Mouse (Mus musculus): ENCODE measurements around the gene Unc13d. TPM values are rescaled to one million over a fixed set of nuclear protein-coding genes. Genes with fewer than 3 reads are reported as not detected.

Gene Unc13d
- polyA plus RNA-seq, 1 experiment from 2014 or later: 1.5 TPM

- 80% methylated on average over 5 of the region's 5 CpGs for WGBS
- Histone ChIP-seq H3K9me3 (no peaks in the 10 kb centered on the region), H3K4me1 (peaks cover 10% of the 10 kb centered on the region), H3K4me3 (no peak overlapping the region), H3K9ac (no peak overlapping the region), H3K36me3 (peaks cover 92% of the 10 kb centered on the region), H3K4me2 (no peak overlapping the region), H3K27me3 (replicated peaks) (no peaks in the 10 kb centered on the region), H3K27ac (replicated peaks) (no peak overlapping the region)
- no peak for ATAC-seq (ENCODE audit: extremely low read depth, insufficient number of reproducible peaks, low FRiP score, low TSS enrichment)
Observed at GRCm38 (mm10) chr11:116042372-116043138, 35.2 kb downstream of the Unc13d start.

- H3K27ac ChIP-seq (replicated peaks): no peak overlapping the region
- no peaks in the 10 kb centered on the region for H3K27me3 ChIP-seq (replicated peaks)
- no peak overlapping the region for H3K4me2 ChIP-seq
- no peaks in the 10 kb centered on the region for H3K9me3 ChIP-seq
- peaks cover 85% of the 10 kb centered on the region for H3K36me3 ChIP-seq
- H3K9ac ChIP-seq: no peak overlapping the region
- no peak overlapping the region for H3K4me3 ChIP-seq
- H3K4me1 ChIP-seq: peaks cover 10% of the 10 kb centered on the region
- WGBS: 97% methylated on average over 2 of the region's 2 CpGs
- no peak for ATAC-seq (ENCODE audit: extremely low read depth, insufficient number of reproducible peaks, low FRiP score, low TSS enrichment)
Observed at GRCm38 (mm10) chr11:116041833-116042232, 35.9 kb downstream of the Unc13d start.

- Histone ChIP-seq H3K36me3 (peaks cover 78% of the 10 kb centered on the region), H3K4me2 (no peak overlapping the region), H3K9ac (no peak overlapping the region; the same call in 1 of the 2 replicates), H3K27me3 (replicated peaks) (no peaks in the 10 kb centered on the region), H3K9me3 (no peaks in the 10 kb centered on the region), H3K4me3 (no peak overlapping the region), H3K27ac (replicated peaks) (no peak overlapping the region), H3K4me1 (peaks cover 10% of the 10 kb centered on the region)
- 58% methylated on average over 6 of the region's 6 CpGs for WGBS
- ATAC-seq (ENCODE audit: extremely low read depth, insufficient number of reproducible peaks, low FRiP score, low TSS enrichment): no peak
Observed at GRCm38 (mm10) chr11:116040593-116040992, 37.2 kb downstream of the Unc13d start.

- no peak overlapping the region for H3K27ac ChIP-seq (replicated peaks)
- 92% methylated on average over 9 of the region's 9 CpGs for WGBS
- ATAC-seq (ENCODE audit: extremely low read depth, insufficient number of reproducible peaks, low FRiP score, low TSS enrichment): no peak
- no peaks in the 10 kb centered on the region for H3K27me3 ChIP-seq (replicated peaks)
- peaks cover 73% of the 10 kb centered on the region for H3K36me3 ChIP-seq
- no peak overlapping the region for H3K4me3 ChIP-seq
- no peaks in the 10 kb centered on the region for H3K9me3 ChIP-seq
- peaks cover 13% of the 10 kb centered on the region for H3K4me1 ChIP-seq
- no peak overlapping the region for H3K9ac ChIP-seq
- H3K4me2 ChIP-seq: no peak overlapping the region
Observed at GRCm38 (mm10) chr11:116037826-116038225, 39.9 kb downstream of the Unc13d start.

GRCm38 (mm10) chr11:116036671-116037070, 41.1 kb downstream of the Unc13d start:
- H3K27ac ChIP-seq (replicated peaks): no peak overlapping the region
- no peak overlapping the region for H3K4me3 ChIP-seq
- H3K36me3 ChIP-seq: peaks cover 64% of the 10 kb centered on the region
- peaks cover 23% of the 10 kb centered on the region for H3K4me1 ChIP-seq
- ATAC-seq (ENCODE audit: extremely low read depth, insufficient number of reproducible peaks, low FRiP score, low TSS enrichment): no peak
- H3K9ac ChIP-seq: no peak overlapping the region
- no peaks in the 10 kb centered on the region for H3K9me3 ChIP-seq
- 89% methylated on average over 3 of the region's 3 CpGs for WGBS
- no peaks in the 10 kb centered on the region for H3K27me3 ChIP-seq (replicated peaks)
- no peak overlapping the region for H3K4me2 ChIP-seq

GRCm38 (mm10) chr11:116034584-116034983, 43.2 kb downstream of the Unc13d start:
- WGBS: 90% methylated on average over 6 of the region's 6 CpGs
- Histone ChIP-seq H3K27me3 (replicated peaks) (no peaks in the 10 kb centered on the region), H3K9ac (no peak overlapping the region)

GRCm38 (mm10) chr11:116030898-116031845, 46.6 kb downstream of the Unc13d start:
- peaks cover 25% of the 10 kb centered on the region for H3K36me3 ChIP-seq
- peak overlapping the region; percentile 64 for H3K4me3 ChIP-seq
- WGBS: 27% methylated on average over 14 of the region's 14 CpGs
- H3K27me3 ChIP-seq (replicated peaks): no peaks in the 10 kb centered on the region
- peak overlapping the region; percentile 99 for H3K27ac ChIP-seq (replicated peaks)
- no peaks in the 10 kb centered on the region for H3K9me3 ChIP-seq
- peak overlapping the region; percentile 92 for H3K9ac ChIP-seq
- H3K4me2 ChIP-seq: peak overlapping the region; percentile 87
- H3K4me1 ChIP-seq: peaks cover 30% of the 10 kb centered on the region
- ATAC-seq (ENCODE audit: extremely low read depth, insufficient number of reproducible peaks, low FRiP score, low TSS enrichment): no peak

More at GRCm38 (mm10) chr11:116034584-116034983, 43.2 kb downstream of the Unc13d start:
- H3K36me3 ChIP-seq: peaks cover 48% of the 10 kb centered on the region
- no peak overlapping the region for H3K4me3 ChIP-seq
- ATAC-seq (ENCODE audit: extremely low read depth, insufficient number of reproducible peaks, low FRiP score, low TSS enrichment): no peak
- no peaks in the 10 kb centered on the region for H3K9me3 ChIP-seq
- H3K4me2 ChIP-seq: no peak overlapping the region
- H3K4me1 ChIP-seq: peaks cover 23% of the 10 kb centered on the region
- no peak overlapping the region for H3K27ac ChIP-seq (replicated peaks)

- Histone ChIP-seq H3K27me3 (replicated peaks) (no peaks in the 10 kb centered on the region), H3K4me1 (peaks cover 30% of the 10 kb centered on the region), H3K27ac (replicated peaks) (peak within 1 kb of the TSS; percentile 99), H3K36me3 (peaks cover 20% of the 10 kb centered on the region), H3K4me3 (peak within 1 kb of the TSS; percentile 64), H3K9me3 (no peaks in the 10 kb centered on the region), H3K4me2 (peak within 1 kb of the TSS; percentile 87), H3K9ac (peak within 1 kb of the TSS; percentile 92)
- peak; percentile 92 for ATAC-seq (ENCODE audit: extremely low read depth, insufficient number of reproducible peaks, low FRiP score, low TSS enrichment)
- under 1% methylated on average over 65 of the region's 67 CpGs for WGBS
Observed at GRCm38 (mm10) chr11:116030088-116030897, 47.5 kb downstream of the Unc13d start, which contains the start of gene Unk. Gene Unk, plus strand, starts transcription at chr11:116030322.

GRCm38 (mm10) chr11:116029086-116029865, 48.5 kb downstream of the Unc13d start:
- H3K27ac ChIP-seq (replicated peaks): peak overlapping the region; percentile 53
- 66% methylated on average over 6 of the region's 6 CpGs for WGBS
- H3K4me2 ChIP-seq: peak overlapping the region; percentile 87
- H3K36me3 ChIP-seq: peaks cover 13% of the 10 kb centered on the region
- H3K27me3 ChIP-seq (replicated peaks): no peaks in the 10 kb centered on the region
- peak overlapping the region; percentile 75 for H3K9ac ChIP-seq
- no peak for ATAC-seq (ENCODE audit: extremely low read depth, insufficient number of reproducible peaks, low FRiP score, low TSS enrichment)
- peaks cover 30% of the 10 kb centered on the region for H3K4me1 ChIP-seq
- no peaks in the 10 kb centered on the region for H3K9me3 ChIP-seq
- peak overlapping the region; percentile 64 for H3K4me3 ChIP-seq

GRCm38 (mm10) chr11:116028177-116028865, 49.4 kb downstream of the Unc13d start:
- 72% methylated on average over 9 of the region's 9 CpGs for WGBS
- ATAC-seq (ENCODE audit: extremely low read depth, insufficient number of reproducible peaks, low FRiP score, low TSS enrichment): no peak
- peaks cover 30% of the 10 kb centered on the region for H3K4me1 ChIP-seq
- peaks cover 6% of the 10 kb centered on the region for H3K36me3 ChIP-seq
- H3K4me3 ChIP-seq: no peak overlapping the region
- no peak overlapping the region for H3K4me2 ChIP-seq
- no peak overlapping the region for H3K27ac ChIP-seq (replicated peaks)
- H3K9me3 ChIP-seq: no peaks in the 10 kb centered on the region
- H3K9ac ChIP-seq: no peak overlapping the region
- H3K27me3 ChIP-seq (replicated peaks): no peaks in the 10 kb centered on the region

Data from heart, embryonic 13.5 days (tissue).